Mouse (Mus musculus) lung, postnatal 0 days (tissue): ENCODE results near the gene Polr2e.

Source experiments
- CTCF ChIP-seq: IDR thresholded peaks from 2 replicates; pipeline ENCODE4 v1.5.1; 2016; ENCODE audit warnings: antibody characterized with exemption, mild to moderate bottlenecking
- EP300 ChIP-seq: IDR thresholded peaks from 2 replicates; pipeline ENCODE4 v1.6.1; 2016; ENCODE audit warnings: antibody characterized with exemption, mild to moderate bottlenecking, control low read depth

DNA sequence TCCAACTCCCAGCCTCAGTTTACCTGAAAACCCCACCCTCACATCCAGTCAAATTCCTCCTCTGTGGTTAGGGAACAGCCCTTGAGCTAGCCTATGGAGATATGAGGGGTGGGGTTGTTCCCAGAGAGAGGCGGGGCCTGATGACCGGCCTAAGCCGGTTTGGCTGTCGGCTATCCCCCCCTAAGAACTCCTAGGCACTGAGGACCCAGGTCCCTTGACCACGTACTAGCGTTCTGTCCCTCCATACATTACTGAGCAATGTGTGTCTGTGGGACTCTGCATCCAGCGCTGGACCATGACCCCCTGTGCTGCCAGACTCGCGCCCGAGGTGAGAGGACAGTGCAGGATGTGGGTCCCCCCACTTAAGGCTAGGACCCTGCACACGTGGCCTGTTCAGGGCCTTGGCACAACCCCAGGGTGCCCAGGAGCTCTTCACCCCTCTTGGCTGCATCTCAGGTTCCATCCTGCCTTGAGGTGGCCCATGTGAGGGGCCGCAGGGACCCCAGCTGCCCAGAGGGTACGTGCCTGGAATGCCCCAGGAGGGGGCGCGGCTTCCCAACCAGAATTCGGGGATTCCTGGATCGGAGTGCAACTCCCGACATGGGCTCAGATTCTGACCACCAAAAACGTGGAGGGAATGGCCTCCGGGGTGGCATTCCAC is 20.0 kb downstream of the Polr2e start:
- TF ChIP-seq CTCF: peak; percentile 33; the same call in 1 of the 2 replicates
- no peak for TF ChIP-seq EP300
